Mouse (Mus musculus) T-cell, adult 2 months (primary cell): ENCODE measurements at regions not wholly inside any gene's neighbourhood (a gene's known extent, or its start where the extent isn't known, plus 50 kb on each side); places are given as distances from the start of the nearest gene placed in this dataset.

ENCODE experiments used
- DNase-seq: peaks from one replicate; pipeline ENCODE4 v3.0.0; 2022; ENCODE audit warnings: low spot score

DNA sequence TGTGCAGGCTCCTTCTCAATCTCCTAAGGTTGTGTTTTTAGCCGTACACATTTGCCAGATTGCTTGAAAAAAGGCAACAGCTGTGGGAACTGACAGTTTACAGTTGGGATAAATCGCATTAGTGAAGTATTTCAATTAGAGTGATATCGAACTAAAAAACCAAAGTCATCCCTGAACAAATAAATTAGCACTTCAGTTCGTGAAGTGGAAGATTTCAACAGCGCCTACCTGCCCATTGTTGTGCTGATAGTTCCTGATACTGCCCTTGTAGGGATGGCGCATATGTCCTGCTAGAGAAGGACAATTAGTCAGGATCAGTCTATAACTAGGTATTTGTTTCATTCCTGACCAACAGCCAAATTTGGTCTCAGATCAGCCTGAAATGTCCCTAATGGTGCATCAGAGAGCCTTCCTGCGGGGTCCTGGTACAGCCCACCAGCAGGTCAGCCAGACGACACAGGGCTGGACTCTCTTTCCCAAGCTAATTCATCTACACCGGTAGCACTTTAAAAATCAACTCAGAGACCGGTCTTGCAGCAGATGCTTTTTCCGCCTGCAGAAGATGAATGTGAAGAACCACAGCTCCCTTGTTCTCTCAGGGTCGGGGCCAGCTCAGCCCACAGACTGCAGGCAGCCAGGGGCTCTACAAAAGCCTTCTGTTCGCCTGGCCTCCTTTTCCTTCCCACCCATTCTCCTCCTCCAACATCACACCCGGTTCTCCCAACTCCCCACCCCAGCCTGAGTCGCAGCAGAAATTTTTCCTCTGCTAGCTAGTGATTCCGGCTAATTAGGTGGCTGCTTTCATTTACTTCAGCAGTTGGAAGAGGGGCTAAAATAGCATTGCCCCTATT, 146.1 kb downstream of the Psat1 start:
- DNase-seq = no peak

DNA sequence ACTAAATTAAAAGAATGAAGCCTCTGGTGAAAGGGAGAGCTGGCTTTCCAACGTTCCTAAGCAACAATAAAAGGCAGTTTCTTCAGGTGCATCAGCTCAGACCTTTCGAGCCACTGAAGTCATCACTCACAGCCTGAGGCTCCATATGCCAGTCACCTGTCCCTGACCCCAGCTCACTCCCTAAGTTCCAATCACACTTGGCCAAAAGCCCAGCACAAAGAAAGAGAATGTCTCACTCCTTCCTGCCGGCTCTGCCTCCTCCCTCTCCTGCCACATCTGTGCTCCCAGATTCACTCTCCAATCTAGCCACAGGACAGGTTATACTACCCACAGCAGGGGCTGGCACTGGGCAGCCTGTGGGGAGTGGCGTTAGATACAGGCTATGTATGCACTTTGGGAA, 150.7 kb downstream of the Psat1 start:
- no peak for DNase-seq

DNA sequence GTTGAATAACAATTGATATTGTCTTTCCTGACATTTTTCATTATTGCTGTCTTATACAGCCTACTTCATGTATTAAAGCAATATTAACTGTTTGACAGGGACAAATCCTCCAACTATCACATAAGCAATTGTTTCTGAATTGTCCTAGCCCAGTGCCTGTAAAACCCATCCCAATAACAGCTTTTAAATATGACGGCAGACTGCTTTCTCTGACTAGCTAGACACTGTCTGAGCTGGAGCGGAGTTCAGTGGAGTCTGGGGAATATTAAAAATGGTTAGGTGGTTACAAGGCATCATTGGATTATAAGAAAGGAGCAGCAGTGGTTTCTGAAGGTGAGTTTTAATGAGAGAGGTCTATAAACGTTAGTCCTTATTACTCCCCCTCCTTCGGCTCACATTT, 155.2 kb downstream of the Psat1 start:
- no peak for DNase-seq

DNA sequence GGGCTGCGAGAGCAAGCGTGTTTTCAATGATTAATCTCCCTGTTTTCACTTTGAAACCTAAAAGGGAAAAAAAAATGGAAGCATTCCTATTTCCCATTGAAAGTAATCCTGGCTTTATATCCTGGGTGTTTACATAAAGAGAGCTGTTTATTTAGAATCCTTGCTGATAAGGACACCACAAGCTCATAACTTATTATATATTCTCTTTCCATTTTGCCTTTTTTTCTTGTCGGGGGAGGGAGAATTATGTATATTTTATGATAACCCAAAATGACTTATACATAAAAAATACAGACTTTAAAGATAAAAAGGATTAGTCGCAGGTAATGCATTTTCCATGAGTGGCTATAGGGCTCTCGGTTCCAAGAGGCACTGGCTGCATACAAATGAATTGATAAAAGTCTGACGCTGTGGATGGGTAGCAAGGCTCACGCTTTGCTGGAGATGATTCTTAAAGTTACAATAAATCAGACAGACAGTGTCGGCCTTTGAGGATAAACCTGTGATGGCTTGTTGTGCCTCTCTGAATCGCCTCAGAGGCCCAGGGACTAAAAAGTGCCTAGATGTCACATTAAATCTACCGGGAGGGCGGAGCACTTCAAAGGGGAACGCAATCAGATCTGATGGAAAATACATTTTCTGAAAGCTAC, 155.7 kb downstream of the Psat1 start:
- no peak for DNase-seq

DNA sequence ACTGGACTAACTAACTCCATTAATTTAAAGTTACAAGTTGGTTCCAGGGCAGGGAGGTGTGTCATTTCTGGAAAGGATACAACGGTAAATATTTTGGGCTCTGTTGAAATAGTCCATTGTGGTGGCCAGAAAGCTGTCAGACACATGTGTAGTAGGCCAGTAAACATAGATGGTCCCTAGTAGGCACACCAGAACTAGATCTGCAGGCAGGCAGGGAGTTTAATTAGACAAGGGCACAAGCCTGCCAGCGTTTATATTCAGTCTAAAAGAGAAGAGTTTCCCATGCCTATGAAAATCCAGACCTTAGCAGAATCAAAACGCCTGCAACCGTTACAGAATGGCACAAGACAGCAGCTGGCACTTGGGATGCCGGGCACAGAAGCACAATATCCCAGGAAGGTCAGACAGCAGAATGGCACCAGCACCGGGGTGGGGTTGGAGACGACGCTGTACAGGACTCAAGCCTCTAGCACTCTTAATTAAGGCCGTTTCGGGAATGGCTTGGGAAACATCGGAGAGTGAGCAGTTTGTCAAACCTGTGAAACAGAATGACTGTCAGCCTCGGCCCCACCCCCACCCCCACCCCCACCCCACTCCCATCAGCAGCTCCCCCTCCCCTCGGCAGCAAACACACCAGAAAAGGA, 156.4 kb downstream of the Psat1 start:
- DNase-seq = no peak

DNA sequence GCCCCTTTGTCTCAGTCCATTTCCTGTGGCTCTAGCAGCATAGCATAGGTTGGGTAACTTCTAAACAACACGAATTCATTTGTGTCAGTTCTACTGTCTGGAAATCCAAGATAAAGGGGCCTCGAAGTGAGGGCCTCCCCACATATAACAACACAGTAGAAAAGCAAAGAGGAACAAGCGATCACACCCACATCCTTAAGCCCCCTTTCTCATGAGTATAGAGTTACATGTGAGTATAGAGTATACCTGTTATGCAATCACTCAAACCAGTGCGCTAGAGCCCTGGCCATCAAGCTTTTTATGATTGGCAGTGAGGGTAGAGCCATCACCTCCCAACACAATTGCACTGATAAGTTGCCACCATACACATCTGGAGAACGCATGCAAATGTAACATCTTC, 157.4 kb downstream of the Psat1 start:
- DNase-seq = no peak

DNA sequence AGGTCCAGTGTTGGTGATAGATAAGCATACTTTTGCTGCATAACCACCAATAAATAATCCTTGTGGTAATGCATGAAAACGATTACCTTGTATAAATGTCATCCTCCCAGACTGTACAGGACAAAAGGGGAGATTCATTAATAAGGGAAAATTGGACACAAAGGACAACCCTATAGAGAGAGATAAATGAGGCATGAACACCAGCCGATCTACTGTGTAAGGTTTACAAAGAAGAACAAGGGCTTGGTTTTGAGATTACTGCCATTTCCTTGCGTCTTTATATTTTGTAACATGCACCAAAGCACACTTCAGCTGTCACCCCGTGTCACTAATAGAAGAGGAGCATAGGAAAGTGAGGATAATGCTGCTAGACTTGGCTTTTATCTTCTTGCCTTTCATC, 162.5 kb downstream of the Psat1 start:
- no peak for DNase-seq

DNA sequence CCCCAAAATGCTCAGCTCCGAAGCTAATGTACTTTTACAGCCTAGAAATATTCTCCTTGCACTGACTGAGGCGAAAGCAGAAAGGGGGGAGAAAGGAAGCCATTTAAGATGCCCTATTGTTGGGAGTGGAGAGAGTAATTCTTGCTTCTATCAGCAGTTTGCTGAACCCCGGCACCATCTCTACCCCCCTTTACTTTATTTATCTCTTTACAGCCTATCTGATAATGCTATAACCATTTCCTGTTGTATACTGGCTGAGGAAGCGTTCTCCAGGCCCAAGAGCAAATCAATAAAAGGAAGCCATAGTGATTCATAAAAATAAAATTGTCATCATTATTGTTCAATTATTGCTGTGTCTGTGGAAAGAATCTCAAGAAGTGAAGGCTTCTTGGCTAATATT, 177.5 kb downstream of the Psat1 start:
- no peak for DNase-seq

DNA sequence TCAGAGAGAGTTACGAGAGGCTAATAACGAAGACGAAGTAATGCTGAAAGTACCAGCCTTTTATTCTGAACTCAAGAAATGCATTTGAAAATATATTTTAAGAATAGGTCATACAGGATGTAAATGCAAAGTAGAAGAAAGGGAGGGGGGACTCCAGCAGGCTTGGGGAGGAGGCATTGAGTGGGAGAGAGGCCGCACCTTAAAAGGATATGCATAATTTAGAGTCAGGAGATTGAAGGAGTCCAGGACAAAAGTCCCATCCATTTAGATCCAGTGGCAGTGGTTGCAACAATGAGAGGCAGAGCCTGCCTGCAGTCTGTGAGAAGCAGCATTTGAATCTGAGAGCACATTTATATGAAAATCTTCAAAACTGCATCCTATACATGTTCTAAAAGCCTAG, 186.1 kb downstream of the Psat1 start:
- no peak for DNase-seq

DNA sequence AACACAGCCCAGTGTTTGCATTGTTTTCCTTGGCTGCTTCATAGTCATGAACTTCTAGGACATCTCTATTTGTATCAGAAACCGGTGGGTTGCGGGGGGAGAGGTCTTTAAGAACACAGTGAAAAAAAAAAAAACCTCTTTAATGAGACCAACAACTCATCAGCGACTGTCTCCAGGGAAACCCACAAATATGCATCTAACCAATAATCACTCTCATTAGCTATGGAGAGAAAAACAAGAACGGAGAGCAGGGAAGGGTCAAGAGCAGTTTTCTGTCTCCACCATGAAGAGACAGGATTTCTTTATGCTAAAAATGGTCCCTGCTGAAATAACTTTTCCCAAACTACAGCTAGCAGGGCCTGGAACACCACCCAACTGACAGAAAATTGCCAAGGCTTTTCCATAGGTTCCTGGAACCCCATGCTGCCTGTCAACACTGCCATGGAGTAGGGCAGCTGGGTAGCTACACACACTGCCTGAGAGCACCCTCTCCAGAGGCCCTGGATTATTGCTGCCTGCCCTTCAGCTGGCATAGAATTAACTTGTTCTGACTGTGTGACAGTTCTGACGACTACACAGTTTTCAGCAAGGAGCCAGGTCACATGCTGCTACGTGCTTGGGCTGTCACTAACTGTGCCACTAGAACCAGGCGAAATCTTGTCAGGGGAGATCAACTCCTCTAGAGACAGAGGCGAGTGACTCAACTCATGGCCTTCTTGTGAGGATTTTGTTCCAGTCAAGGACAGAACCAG, 201.9 kb downstream of the Psat1 start:
- DNase-seq = no peak

DNA sequence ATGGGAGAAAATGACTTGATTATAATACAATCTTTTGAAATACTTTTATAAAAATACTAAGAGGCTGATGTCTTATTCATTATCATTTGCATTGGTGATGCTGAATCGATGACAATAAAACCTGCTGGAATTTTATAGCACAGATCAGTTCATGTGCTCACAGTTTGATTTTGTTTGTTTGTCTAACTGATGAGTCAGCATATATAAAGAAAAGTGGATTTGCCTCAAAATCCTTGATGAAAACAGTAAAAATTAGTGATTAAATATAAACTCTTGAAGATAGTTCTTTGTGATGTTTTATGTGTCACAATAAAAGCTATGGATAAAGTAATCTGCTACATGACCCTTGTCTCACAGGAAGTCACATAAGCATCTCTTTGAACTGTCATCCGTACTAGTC, 210.9 kb downstream of the Psat1 start:
- no peak for DNase-seq

DNA sequence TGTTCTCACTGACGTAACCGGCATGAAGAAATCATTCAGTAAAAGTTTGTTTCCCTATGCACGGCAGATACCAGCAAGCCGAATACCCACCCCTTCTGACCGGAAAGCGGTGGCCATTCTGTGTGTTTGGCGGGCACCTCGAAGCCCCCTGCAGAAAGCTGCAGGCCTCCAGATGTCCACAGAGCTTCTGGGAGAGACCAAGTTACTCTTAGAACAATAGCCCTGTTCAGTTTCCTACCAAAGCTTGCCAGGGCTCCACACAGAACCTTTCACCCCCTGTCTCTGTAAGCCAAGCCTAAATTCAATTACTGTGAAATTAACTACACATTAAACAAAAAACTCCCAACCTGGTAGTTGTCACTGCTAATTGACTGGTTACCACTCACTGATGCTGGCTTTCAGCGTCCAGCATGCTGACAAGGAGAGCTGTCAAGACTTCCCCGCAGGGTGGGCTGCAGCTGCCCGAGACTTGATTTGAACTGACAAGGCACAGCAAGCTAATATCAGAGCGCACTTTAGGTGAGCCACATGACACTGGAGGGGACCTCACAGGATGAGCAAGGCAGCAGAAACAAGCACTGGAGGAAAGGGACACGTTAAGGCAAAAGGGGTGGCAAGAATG, 220.2 kb downstream of the Psat1 start:
- no peak for DNase-seq

DNA sequence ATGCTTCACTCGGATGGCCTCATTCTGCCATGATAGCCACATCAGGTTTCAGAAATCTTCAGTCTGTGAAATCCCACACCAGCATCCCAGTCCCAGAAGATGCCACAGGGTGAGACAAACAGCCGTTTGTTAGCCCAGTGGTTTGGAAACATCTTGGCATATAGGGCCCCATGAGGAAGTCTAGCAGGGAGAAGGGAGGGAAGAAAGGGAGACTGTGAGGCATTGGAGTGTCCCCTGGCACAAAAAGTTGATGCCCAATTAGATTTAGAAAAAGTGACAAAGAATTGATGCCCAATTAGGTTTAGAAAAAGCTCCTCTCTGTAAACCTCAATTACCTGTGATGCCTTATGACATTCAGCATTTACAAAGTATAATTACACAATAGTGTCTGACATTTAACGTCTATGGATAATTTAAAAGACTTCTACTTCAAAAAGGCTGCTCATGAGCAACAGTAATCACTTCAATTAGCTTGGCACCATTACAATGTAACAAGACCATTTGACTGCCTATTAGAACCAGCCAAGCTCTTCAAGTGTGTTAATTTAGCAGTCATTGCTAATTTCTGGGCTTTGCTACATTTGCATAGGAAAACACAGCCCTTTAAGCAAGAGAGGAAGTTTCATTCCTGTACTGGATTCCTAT, 254.6 kb downstream of the Psat1 start:
- DNase-seq = no peak

DNA sequence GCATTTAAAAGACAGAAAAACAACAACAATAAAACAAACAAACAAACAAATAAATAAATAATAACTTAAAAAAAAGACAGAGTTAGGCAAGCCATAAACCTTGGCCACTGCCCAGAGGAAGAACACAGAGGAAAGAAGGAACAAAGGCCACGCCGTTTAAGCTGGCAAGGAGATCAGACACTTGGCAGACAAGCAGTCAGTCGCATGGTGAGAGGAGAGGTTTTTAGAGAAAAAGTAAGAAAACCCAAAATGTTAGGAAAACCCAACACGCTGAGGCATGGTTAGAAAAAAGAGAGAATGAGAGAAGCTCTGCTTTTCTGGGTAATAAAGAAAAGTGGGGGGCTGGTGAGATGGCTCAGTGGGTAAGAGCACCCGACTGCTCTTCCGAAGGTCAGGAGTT, 277.1 kb downstream of the Psat1 start:
- no peak for DNase-seq

DNA sequence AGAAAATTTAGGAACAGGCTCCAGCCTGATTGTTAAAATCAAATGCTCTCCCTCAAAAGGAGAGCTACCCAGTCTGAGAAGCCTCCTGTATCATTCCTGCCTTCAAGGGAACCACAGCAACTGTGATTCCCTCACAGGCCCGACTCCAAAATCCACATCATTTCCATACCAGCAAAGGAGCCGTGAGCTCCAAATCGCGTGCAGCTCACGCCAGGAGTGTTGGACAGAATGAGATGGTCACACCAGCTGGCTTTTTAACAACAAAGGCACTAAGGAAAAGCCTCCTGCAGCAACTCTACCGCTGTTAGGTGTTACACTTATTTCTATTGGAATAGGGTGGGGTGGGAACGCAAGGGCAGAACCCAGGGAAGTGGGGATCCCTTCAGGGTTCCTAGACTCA, 277.6 kb downstream of the Psat1 start:
- DNase-seq = no peak

DNA sequence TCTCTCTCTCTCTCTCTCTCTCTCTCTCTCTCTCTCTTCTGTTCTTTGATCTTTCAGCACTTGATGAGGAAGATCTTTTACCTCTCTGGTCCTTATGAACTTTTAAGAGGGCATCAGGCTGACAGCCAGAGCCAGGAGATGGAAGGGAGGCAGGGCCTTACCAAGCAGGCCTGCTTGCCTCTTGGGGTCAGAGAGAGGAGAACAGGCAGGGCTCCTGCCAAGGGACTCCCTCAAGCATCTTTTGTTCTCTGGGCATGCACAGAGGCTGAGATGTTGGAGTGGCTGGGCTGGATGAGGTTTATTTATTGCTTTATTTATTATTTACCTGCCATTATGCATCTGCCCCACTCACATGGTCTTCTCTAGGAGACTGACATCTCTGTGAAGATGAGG, 278.5 kb downstream of the Psat1 start:
- no peak for DNase-seq

DNA sequence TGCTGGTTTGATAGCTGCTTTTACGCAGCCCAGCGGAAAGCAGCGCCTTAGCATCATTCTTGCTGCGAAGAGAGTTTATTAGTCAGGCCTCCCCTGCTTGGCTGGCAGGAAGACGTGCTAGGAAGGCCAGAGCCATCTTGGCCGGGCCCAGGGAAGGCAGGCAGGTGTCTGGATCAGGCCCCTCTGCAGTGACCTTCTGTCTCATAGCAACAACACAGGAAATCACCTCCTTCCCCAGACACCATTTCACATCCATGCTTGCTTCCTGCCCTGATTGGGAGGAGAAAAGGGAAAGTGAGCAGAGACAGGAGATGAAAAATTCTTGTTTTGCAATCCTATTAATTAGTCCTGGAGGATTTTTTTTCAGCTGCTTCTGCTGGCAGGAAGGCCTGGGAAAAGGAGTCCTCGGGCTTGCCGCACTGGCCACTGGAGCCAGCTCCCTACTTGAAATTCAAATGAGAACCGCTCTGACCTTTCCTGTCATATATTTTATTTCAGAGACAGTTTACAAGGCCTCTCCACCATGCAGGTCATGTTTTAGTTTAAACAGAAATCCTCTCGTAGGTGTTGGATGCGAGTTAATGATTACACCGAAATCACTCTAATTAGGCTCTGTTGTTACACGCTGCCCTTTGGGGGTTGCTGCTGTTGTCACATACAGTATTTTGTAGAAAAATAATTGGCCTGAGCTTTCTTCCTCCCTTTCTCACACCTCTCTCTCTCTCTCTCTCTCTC, 279.1 kb downstream of the Psat1 start:
- DNase-seq = no peak

DNA sequence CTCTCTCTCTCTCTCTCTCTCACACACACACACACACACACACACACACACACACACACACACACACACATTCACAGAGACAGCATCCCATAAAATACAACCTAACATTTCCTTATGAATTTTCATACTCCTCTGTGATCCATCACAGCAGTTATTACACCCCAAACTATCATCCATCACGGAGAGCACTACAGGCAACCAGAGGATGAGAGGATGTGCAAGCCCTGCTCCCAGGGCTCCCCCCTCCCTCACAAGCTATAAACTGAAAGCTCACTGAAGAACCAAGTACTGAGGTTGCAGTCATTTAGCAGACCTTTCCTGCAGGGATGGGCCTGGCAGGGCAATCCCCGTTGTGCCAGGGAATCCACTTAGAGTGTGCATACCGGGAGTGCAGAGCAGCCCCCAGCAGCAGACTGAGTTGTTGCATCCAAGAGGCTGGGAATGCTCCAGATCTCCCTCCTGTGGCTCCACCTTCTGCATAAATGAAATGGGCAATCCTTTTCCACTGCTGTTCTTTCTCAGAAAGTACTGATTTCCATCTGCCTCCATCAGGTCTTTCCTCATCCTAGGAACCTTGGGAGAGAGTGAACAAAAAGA, 283.4 kb downstream of the Psat1 start:
- DNase-seq = no peak

DNA sequence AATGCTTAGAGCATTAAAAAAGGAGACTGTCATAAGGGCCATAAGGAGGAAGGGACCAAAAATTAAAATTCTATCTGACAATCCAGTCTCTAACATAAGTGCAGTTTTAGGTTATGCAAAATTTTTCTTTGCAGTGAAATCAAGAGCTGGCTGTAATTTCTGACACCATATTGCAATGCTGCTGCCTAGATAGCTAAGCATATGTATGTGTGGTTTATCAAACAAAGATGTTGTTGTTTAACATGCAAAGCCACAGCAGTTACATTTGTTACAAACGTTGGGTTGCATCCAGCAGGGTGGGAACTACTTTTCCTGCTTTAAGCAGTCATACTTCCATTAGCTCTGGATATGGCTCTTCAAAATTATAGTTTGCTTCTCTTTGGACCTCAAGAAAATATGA, 288.5 kb downstream of the Psat1 start:
- DNase-seq = no peak

DNA sequence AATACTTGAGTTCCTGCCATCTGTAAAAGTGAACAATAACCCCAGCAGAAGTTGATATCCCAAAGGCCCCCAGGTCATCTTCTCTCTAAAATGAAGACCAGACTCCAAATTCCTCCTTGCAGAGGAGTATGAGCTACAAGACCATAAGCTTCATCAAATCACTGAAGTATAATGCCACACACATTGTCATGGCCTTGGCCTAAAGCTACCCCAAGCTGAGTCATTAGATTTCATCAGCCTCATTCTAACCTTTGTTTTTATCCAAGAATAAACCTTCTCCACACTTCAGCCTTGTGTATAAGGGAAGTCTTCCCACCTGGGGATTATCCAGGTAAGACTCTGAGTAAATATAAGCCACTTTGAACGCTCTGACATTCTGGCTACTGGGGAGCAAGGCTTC, 289.3 kb downstream of the Psat1 start:
- DNase-seq = no peak

DNA sequence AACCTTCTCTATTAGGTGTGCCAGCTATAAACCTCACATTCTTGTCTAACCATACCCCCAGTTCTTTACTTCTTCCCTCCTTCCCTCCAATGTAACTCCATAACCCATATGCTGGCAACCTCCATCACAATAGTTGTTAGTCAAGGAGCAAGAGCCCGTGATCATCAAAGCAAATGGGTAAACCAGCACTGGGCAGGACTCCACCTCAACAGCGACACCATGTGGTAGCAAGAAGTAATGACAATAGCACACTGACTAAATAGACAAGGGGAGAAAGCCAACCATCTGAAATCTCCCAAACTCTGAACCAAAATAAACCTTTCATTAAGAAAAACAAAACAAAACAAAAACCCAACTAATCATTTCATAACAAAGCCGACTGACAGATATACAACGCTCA, 297.8 kb downstream of the Psat1 start:
- DNase-seq = no peak
